Mouse (Mus musculus): ENCODE measurements around the gene Ganc. TPM values are rescaled to one million over a fixed set of nuclear protein-coding genes. Genes with fewer than 3 reads are reported as not detected.

Ganc gene
- polyA plus RNA-seq, 1 experiment from 2014 or later, result 6.7 TPM

DNA sequence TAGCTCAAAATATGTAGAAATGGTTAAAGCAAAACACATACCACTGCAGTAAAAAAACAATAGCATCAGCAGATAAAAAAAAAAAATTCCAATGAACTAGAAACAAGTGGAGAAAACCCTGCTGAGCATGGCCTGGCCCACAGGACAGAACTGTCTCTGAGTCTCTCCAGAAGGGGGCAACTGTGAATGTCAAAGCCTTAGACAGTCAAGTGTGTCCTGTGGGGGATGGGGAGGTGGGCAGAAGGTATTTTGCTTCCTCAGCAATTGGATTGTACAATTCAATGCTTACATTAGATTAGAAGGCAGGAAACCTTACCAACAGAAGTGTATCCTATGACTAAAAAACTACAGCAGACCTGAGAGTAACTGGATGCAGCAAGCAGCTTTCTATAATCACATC, 11.3 kb upstream of the Ganc start:
- H3K36me3 ChIP-seq (ENCODE audit: control insufficient read depth, insufficient read depth, low read length), result peaks cover 5% of the 10 kb centered on the region; the same call in 1 of the 2 replicates
- ATAC-seq (replicated peaks; ENCODE audit: low FRiP score), result no peak
- no peak overlapping the region for H3K27ac ChIP-seq (ENCODE audit: low read depth, low read length)
- H3K9me3 ChIP-seq (ENCODE audit: control insufficient read depth, low read length), result no peaks in the 10 kb centered on the region
- DNase-seq (ENCODE audit: low spot score), result no peak
- H3K27me3 ChIP-seq (ENCODE audit: control insufficient read depth, insufficient read depth, low read length), result no peaks in the 10 kb centered on the region
- no peak overlapping the region for H3K4me3 ChIP-seq (ENCODE audit: low read depth, low read length)
- no peak overlapping the region for H3K9ac ChIP-seq (ENCODE audit: low read length)
- no peaks in the 10 kb centered on the region for H3K4me1 ChIP-seq (replicated peaks; ENCODE audit: control insufficient read depth, insufficient read depth, low read length)
- no peak overlapping the region for H3K4me2 ChIP-seq (ENCODE audit: low read depth, low read length, severe bottlenecking)

DNA sequence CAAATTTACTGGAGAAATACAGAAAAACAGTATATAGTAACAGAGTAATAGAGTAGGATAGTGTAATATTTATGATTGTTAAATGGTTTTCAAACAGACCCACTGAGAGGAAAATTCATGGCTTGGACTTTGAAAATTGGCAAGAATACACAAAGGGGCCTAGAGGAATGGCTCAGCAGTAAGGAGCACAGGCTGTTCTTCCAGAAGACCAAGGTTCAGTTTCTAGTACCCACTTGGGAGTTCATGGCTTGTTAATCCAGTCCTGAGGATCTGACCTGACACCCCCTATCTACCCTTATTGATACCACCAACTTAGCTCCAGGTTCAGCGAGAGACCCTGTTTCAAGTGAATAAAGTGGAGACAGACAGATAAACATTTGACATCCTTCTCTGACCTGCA, 5.7 kb upstream of the Ganc start:
- H3K27me3 ChIP-seq (ENCODE audit: control insufficient read depth, insufficient read depth, low read length), result no peaks in the 10 kb centered on the region
- no peaks in the 10 kb centered on the region for H3K9me3 ChIP-seq (ENCODE audit: control insufficient read depth, low read length)
- no peak for DNase-seq (ENCODE audit: low spot score)
- no peak overlapping the region for H3K9ac ChIP-seq (ENCODE audit: low read length)
- no peak overlapping the region for H3K4me2 ChIP-seq (ENCODE audit: low read depth, low read length, severe bottlenecking)
- H3K4me3 ChIP-seq (ENCODE audit: low read depth, low read length), result no peak overlapping the region
- no peak for ATAC-seq (replicated peaks; ENCODE audit: low FRiP score)
- no peak overlapping the region for H3K27ac ChIP-seq (ENCODE audit: low read depth, low read length)
- 0 out of 2 replicates have a peak, but pooled peaks cover 2% of the 10 kb centered on the region for H3K4me1 ChIP-seq (replicated peaks; ENCODE audit: control insufficient read depth, insufficient read depth, low read length)
- peaks cover 2% of the 10 kb centered on the region; the same call in 1 of the 2 replicates for H3K36me3 ChIP-seq (ENCODE audit: control insufficient read depth, insufficient read depth, low read length)
- 88% methylated on average over 1 of the region's 1 CpGs for WGBS

DNA sequence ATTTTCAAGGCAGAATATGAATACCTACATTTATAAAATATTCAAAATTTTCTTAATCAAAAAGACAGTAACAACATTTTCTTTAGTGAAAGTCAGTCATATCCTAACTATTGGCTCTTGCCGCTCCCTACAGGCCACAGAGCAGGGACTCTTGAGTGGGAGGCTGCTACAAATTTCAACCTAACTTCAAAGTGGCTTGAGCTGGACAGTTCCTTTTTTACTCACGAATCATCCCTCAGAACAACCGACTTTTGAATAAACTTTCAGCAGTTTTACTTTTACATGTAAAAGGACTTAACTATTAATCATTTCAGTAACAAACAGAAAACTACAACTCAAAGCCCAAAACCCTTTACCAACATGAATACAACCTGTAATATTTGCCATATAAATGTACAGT, 883 bp upstream of the Ganc start:
- Histone ChIP-seq H3K9ac (ENCODE audit: low read length) (no peak overlapping the region), H3K27ac (ENCODE audit: low read depth, low read length) (no peak overlapping the region), H3K4me1 (replicated peaks; ENCODE audit: control insufficient read depth, insufficient read depth, low read length) (0 out of 2 replicates have a peak, but pooled peaks cover 2% of the 10 kb centered on the region), H3K4me3 (ENCODE audit: low read depth, low read length) (peak overlapping the region; percentile 78), H3K4me2 (ENCODE audit: low read depth, low read length, severe bottlenecking) (peak overlapping the region; percentile 68; the same call in 1 of the 2 replicates), H3K9me3 (ENCODE audit: control insufficient read depth, low read length) (no peaks in the 10 kb centered on the region), H3K27me3 (ENCODE audit: control insufficient read depth, insufficient read depth, low read length) (no peaks in the 10 kb centered on the region), H3K36me3 (ENCODE audit: control insufficient read depth, insufficient read depth, low read length) (no peaks in the 10 kb centered on the region)
- no peak for DNase-seq (ENCODE audit: low spot score)
- 63% methylated on average over 3 of the region's 3 CpGs for WGBS
- ATAC-seq (replicated peaks; ENCODE audit: low FRiP score), result no peak

DNA sequence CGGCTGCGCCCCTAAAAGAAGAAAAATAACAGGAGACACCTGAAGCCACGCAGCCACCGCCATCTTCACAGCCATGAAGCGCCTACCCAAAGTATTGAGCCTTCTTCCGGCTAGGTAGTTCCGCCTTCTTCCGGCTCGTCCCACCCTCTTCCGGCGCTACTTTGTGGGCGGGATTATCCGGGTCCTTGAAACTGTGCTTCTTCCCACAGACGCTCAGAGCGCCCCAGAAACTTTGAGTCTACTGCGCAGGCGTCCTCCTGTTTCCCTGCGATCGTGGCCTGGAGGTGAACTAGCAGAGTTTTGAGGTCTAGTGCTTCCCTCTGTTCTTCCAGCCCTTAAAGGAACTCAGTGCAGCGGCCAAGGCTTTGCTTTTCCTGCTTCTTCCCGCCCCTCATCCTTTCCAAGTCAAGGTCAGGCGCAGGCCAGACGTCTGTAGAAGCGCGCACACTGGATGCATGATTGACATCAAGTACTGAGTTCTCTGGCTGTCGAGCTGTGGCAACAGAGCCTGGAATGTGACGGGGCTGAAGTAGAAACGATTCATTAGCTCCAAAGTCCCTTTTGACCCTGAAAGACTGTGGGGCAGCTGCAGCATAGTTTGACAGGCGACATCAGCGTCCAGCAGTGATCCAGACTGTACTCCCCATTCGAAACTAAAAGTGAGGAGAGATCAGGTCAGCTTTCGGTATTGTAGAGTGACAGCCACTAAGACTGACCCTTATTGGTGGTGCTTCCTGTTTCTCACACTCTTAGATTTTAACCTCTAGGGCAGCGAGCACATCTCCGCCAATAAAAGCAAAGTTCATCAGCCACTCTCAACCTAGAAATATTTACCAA, 508 bp downstream of the Ganc start, which contains the start of gene Tmem87a:
Gene Tmem87a, minus strand, starts transcription at position 128 of the 837 bp plus-strand sequence.
- Histone ChIP-seq H3K4me2 (ENCODE audit: low read depth, low read length, severe bottlenecking) (peak within 1 kb of the TSS; percentile 68), H3K4me3 (ENCODE audit: low read depth, low read length) (peak within 1 kb of the TSS; percentile 78), H3K36me3 (ENCODE audit: control insufficient read depth, insufficient read depth, low read length) (no peaks in the 10 kb centered on the region), H3K9me3 (ENCODE audit: control insufficient read depth, low read length) (no peaks in the 10 kb centered on the region), H3K4me1 (replicated peaks; ENCODE audit: control insufficient read depth, insufficient read depth, low read length) (0 out of 2 replicates have a peak, but pooled peaks cover 2% of the 10 kb centered on the region), H3K27me3 (ENCODE audit: control insufficient read depth, insufficient read depth, low read length) (no peaks in the 10 kb centered on the region), H3K27ac (ENCODE audit: low read depth, low read length) (peak within 1 kb of the TSS; percentile 81), H3K9ac (ENCODE audit: low read length) (peak within 1 kb of the TSS; percentile 66)
- peak; percentile 98 for ATAC-seq (replicated peaks; ENCODE audit: low FRiP score)
- peak; percentile 95 for DNase-seq (ENCODE audit: low spot score)
- WGBS, result 2% methylated on average over 34 of the region's 34 CpGs

DNA sequence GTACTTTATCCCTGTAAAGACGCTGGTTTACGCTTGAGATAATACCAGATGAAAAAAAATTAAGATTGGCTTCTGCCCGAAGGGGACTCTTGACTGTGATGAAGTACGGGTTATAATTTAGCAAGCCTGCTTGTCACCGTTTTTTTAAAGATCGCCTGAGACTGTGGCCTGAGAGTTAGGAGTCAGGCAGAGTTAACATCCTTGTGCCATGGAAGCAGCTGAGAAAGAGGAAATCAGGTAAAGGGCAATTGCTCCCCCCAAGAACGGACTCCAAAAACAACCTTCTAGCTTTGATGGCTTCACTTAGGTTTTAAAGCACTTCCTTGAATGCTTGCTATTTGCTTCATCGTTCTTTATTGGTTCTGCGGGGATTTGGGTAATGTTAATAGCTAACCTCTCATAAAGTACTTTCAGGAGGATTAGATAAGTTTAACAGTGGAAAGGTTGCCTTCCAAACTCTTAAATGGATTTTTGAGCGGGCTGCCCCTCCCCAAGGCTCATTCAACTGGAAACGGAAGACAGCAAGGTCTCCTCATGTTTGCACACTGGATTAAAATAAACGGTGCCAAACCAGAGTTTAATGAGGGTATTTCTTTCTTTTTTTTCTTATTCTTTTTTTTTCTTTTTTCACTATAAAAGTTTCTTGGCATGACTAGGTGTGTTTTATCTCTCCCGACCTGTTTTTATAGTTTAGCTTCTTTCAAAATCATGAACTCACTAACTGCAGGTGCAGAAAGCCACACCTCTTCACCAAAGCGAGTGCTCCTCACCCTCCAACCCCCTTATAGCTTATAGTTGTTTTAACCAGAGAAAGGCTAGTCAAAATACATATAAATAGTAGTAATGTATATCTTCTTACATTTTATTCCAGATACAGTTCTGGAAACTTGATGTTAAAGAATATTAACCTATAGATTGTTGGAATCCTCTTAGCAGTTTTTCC, 1.4 kb downstream of the Ganc start:
- Histone ChIP-seq H3K4me3 (ENCODE audit: low read depth, low read length) (peak overlapping the region; percentile 78), H3K4me1 (replicated peaks; ENCODE audit: control insufficient read depth, insufficient read depth, low read length) (0 out of 2 replicates have a peak, but pooled peaks cover 2% of the 10 kb centered on the region), H3K27me3 (ENCODE audit: control insufficient read depth, insufficient read depth, low read length) (no peaks in the 10 kb centered on the region), H3K27ac (ENCODE audit: low read depth, low read length) (peak overlapping the region; percentile 81; the same call in 1 of the 2 replicates), H3K4me2 (ENCODE audit: low read depth, low read length, severe bottlenecking) (peak overlapping the region; percentile 68), H3K9me3 (ENCODE audit: control insufficient read depth, low read length) (no peaks in the 10 kb centered on the region), H3K9ac (ENCODE audit: low read length) (peak overlapping the region; percentile 66), H3K36me3 (ENCODE audit: control insufficient read depth, insufficient read depth, low read length) (no peaks in the 10 kb centered on the region)
- WGBS, result 40% methylated on average over 14 of the region's 14 CpGs
- no peak for DNase-seq (ENCODE audit: low spot score)
- no peak for ATAC-seq (replicated peaks; ENCODE audit: low FRiP score)

DNA sequence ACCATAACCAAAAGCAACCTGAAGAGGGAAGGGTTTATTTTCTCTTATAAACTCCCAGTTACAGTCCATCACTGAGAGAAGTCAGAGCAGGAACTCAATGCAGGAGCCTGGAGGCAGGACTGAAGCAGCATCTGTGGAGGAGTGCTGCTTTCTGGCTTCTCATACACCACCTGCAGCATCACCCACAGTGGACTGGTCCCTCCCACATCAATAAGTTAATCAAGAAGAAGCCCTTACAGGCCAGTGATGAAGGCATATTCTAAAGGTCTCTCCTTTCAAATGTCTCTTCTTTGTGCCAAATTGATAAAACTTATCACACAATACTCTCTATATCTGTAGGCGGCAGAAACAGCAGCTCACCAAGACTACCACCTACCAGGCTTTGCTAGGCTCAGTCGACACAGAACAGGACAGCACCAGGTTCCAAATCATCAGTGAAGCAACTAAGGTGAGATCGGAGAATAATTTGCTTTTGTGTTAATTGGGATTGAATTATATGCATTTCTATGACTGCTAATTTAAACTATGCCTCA, 7.5 kb downstream of the Ganc start:
- H3K36me3 ChIP-seq (ENCODE audit: control insufficient read depth, insufficient read depth, low read length), result no peaks in the 10 kb centered on the region
- no peak overlapping the region for H3K9ac ChIP-seq (ENCODE audit: low read length)
- ATAC-seq (replicated peaks; ENCODE audit: low FRiP score), result no peak
- no peak overlapping the region for H3K4me3 ChIP-seq (ENCODE audit: low read depth, low read length)
- no peaks in the 10 kb centered on the region for H3K27me3 ChIP-seq (ENCODE audit: control insufficient read depth, insufficient read depth, low read length)
- no peaks in the 10 kb centered on the region for H3K4me1 ChIP-seq (replicated peaks; ENCODE audit: control insufficient read depth, insufficient read depth, low read length)
- WGBS, result 95% methylated on average over 3 of the region's 3 CpGs
- no peak overlapping the region for H3K4me2 ChIP-seq (ENCODE audit: low read depth, low read length, severe bottlenecking)
- no peaks in the 10 kb centered on the region for H3K9me3 ChIP-seq (ENCODE audit: control insufficient read depth, low read length)
- no peak overlapping the region for H3K27ac ChIP-seq (ENCODE audit: low read depth, low read length)
- DNase-seq (ENCODE audit: low spot score), result no peak

DNA sequence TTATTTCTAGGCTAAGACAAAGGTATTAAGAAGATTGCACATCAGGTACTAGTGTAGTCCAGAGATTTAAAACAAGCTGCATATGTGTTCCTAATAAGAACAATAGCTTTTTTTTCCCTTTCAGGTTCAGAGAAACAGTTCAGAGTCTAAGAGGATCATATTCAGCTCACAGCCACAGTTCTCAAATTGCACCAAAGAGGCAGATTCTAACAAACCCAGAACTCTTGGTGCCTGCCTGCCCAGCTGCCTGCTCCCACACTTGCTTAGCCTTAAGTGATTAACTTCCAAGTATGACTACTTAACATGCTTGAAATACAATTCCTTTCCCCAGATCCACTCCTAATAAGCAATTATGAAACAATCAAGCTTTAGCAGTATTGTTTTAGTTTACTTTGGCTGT, 10.4 kb downstream of the Ganc start:
- Histone ChIP-seq H3K36me3 (ENCODE audit: control insufficient read depth, insufficient read depth, low read length) (no peaks in the 10 kb centered on the region), H3K4me2 (ENCODE audit: low read depth, low read length, severe bottlenecking) (no peak overlapping the region), H3K9me3 (ENCODE audit: control insufficient read depth, low read length) (no peaks in the 10 kb centered on the region), H3K9ac (ENCODE audit: low read length) (no peak overlapping the region), H3K4me3 (ENCODE audit: low read depth, low read length) (no peak overlapping the region), H3K4me1 (replicated peaks; ENCODE audit: control insufficient read depth, insufficient read depth, low read length) (no peaks in the 10 kb centered on the region), H3K27ac (ENCODE audit: low read depth, low read length) (no peak overlapping the region), H3K27me3 (ENCODE audit: control insufficient read depth, insufficient read depth, low read length) (no peaks in the 10 kb centered on the region)
- DNase-seq (ENCODE audit: low spot score) (no peak), ATAC-seq (replicated peaks; ENCODE audit: low FRiP score) (no peak)

DNA sequence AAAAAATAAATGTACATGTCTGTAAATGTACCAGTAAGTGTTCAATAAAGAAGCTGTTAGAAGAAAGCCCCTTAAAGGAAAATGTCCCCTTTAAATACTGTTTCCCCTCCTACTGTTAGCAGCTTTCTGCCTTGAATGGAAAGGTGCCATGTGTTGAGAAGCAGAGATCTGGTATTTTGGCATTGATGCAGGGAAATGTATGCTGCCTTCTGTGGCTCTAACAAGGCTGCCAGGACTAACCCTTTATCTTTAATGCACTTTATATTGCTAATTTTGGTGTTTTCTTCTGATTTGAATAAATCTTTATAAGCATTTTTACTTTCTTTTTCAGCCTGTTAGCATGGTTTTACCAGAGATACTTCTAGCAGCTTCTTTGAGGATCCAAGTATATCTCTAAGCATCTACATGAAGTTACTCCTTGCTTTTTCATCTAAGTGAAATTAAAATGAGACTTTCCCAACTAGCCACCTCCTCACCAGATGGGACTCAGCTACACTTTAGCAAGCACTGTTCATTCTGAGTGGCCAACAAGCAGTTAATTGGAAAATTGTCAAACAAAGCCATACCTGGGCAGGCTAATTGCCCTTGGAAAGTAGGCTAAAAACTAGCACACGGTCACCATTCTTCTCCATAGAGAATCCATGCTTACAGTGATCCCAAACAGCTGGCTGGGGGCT, 11.2 kb downstream of the Ganc start:
- Histone ChIP-seq H3K4me3 (ENCODE audit: low read depth, low read length) (no peak overlapping the region), H3K4me2 (ENCODE audit: low read depth, low read length, severe bottlenecking) (no peak overlapping the region), H3K9ac (ENCODE audit: low read length) (no peak overlapping the region), H3K9me3 (ENCODE audit: control insufficient read depth, low read length) (no peaks in the 10 kb centered on the region), H3K27me3 (ENCODE audit: control insufficient read depth, insufficient read depth, low read length) (no peaks in the 10 kb centered on the region), H3K27ac (ENCODE audit: low read depth, low read length) (no peak overlapping the region), H3K36me3 (ENCODE audit: control insufficient read depth, insufficient read depth, low read length) (no peaks in the 10 kb centered on the region), H3K4me1 (replicated peaks; ENCODE audit: control insufficient read depth, insufficient read depth, low read length) (no peaks in the 10 kb centered on the region)
- ATAC-seq (replicated peaks; ENCODE audit: low FRiP score) (no peak), DNase-seq (ENCODE audit: low spot score) (no peak)
- WGBS, result 65% methylated on average over 1 of the region's 1 CpGs

Measured in forebrain, embryonic 11.5 days (tissue).